ENCODE assay signal across 9 mouse cellular contexts in genomic region chr11:103333719-103334398, GRCm38 (mm10). TPM values are rescaled to one million over a fixed set of nuclear protein-coding genes. Genes with fewer than 3 reads are reported as not detected.
DNase-seq lines count a peak whose midpoint lies in the region; ATAC-seq and TF ChIP-seq lines count a peak whose summit lies in the region.
"Had no signal": no experiment of that assay in that cellular context is flagged by ENCODE, and none has a peak within 500 bp of the region (broad histone marks: within the 10 kb centered on the region; RNA-seq: fewer than 3 reads in every experiment).

No protein-coding gene starts in this region.

- ATAC-seq in hindbrain, embryonic 15.5 days (ENCODE audit: low FRiP score, low read depth): no peak
- ATAC-seq in limb, embryonic 15.5 days (ENCODE audit: insufficient number of reproducible peaks, low FRiP score, low TSS enrichment, low read depth): no peak
- peak; percentile 14; the same call in 1 of the 2 replicates for ATAC-seq in neural tube, embryonic 15.5 days (ENCODE audit: low FRiP score)
- no peak for ATAC-seq in megakaryocyte progenitor cell, adult 5-6 weeks (replicated peaks; ENCODE audit: poor library complexity)

- no peaks in the 10 kb centered on the region; the same call in 1 of the 2 replicates for H3K4me1 ChIP-seq in heart, adult 2 months (ENCODE audit: control insufficient read depth, insufficient read depth, low read length)
- H3K4me1 ChIP-seq in forebrain, embryonic 10.5 days: peaks cover 22% of the 10 kb centered on the region
- H3K4me1 ChIP-seq in hindbrain, embryonic 15.5 days (replicated peaks): peaks cover 17% of the 10 kb centered on the region; the same call in 1 of the 2 replicates
- peaks cover 42% of the 10 kb centered on the region for H3K4me1 ChIP-seq in limb, embryonic 15.5 days
- H3K4me1 ChIP-seq in neural tube, embryonic 15.5 days: peaks cover 23% of the 10 kb centered on the region

- H3K36me3 ChIP-seq in heart, adult 2 months (ENCODE audit: control insufficient read depth, insufficient read depth, low read length): no peaks in the 10 kb centered on the region
- no peaks in the 10 kb centered on the region for H3K36me3 ChIP-seq in forebrain, embryonic 10.5 days (replicated peaks)
- H3K36me3 ChIP-seq in hindbrain, embryonic 15.5 days: no peaks in the 10 kb centered on the region
- H3K36me3 ChIP-seq in limb, embryonic 15.5 days: no peaks in the 10 kb centered on the region
- H3K36me3 ChIP-seq in neural tube, embryonic 15.5 days: no peaks in the 10 kb centered on the region

- H3K27ac ChIP-seq in heart, adult 2 months: no peak overlapping the region
- H3K27ac ChIP-seq in forebrain, embryonic 10.5 days: no peak overlapping the region
- H3K27ac ChIP-seq in hindbrain, embryonic 15.5 days (replicated peaks): no peak overlapping the region
- H3K27ac ChIP-seq in limb, embryonic 15.5 days: peak overlapping the region; percentile 38; the same call in 1 of the 2 replicates
- no peak overlapping the region for H3K27ac ChIP-seq in neural tube, embryonic 15.5 days (replicated peaks)

- peak overlapping the region; percentile 56 for H3K4me2 ChIP-seq in hindbrain, embryonic 15.5 days
- peak overlapping the region; percentile 47 for H3K4me2 ChIP-seq in limb, embryonic 15.5 days
- peak overlapping the region; percentile 59 for H3K4me2 ChIP-seq in neural tube, embryonic 15.5 days

- DNase-seq in heart, adult 2 months: peak; percentile 33 to 52
- no peak for DNase-seq in heart, postnatal 25 days (ENCODE audit: low spot score)
- DNase-seq in brain, adult 2 months (ENCODE audit: low read depth, low spot score): peak; percentile 88
- DNase-seq in forebrain, embryonic 10.5 days (ENCODE audit: extremely low spot score, low spot score): peak; percentile 61

- no peak for TF ChIP-seq POLR2A in heart, adult 2 months (IDR thresholded peaks at IDR 0.05; ENCODE audit: insufficient read depth, low read depth, low read length)

- no peak for TF ChIP-seq EP300 in heart, adult 2 months (IDR thresholded peaks at IDR 0.05; ENCODE audit: insufficient read depth, low read depth, low read length)

- H3K9me3 ChIP-seq in forebrain, embryonic 10.5 days: no peaks in the 10 kb centered on the region
- H3K9me3 ChIP-seq in hindbrain, embryonic 15.5 days: no peaks in the 10 kb centered on the region
- no peaks in the 10 kb centered on the region for H3K9me3 ChIP-seq in limb, embryonic 15.5 days
- no peaks in the 10 kb centered on the region for H3K9me3 ChIP-seq in neural tube, embryonic 15.5 days (replicated peaks)
- H3K9me3 ChIP-seq: G1E had no signal

- 51% methylated on average over 40 of the region's 40 CpGs for WGBS in heart, adult 2 months
- 14% methylated on average over 40 of the region's 40 CpGs for WGBS in forebrain, embryonic 10.5 days
- WGBS in hindbrain, embryonic 15.5 days: 13% methylated on average over 40 of the region's 40 CpGs
- 15% methylated on average over 40 of the region's 40 CpGs for WGBS in limb, embryonic 15.5 days
- WGBS in neural tube, embryonic 15.5 days: 14% methylated on average over 40 of the region's 40 CpGs

- H3K79me2 ChIP-seq in heart, adult 2 months (replicated peaks; ENCODE audit: control insufficient read depth, insufficient read depth, low read length): no peaks in the 10 kb centered on the region

- peak; percentile 70 for TF ChIP-seq CTCF in heart, adult 2 months (IDR thresholded peaks at IDR 0.05)

- intact Hi-C loops in heart, adult 2 months (cut with DNase I): loop anchor here (1.0 to 2.0 kb wide), 2 partner anchors 67 to 222 kb away; no protein-coding TSS in a partner anchor
- intact Hi-C loops in heart, postnatal 25 days (cut with DNase I): loop anchor here (1.0 to 2.0 kb wide), 3 partner anchors 25 to 221 kb away; no protein-coding TSS in a partner anchor

- no peak overlapping the region for H3K9ac ChIP-seq in heart, adult 2 months (ENCODE audit: low read depth, low read length)
- peak overlapping the region; percentile 6; the same call in 1 of the 2 replicates for H3K9ac ChIP-seq in hindbrain, embryonic 15.5 days
- H3K9ac ChIP-seq in limb, embryonic 15.5 days: no peak overlapping the region
- H3K9ac ChIP-seq in neural tube, embryonic 15.5 days (replicated peaks): no peak overlapping the region

- no peaks in the 10 kb centered on the region for H3K27me3 ChIP-seq in heart, adult 2 months (ENCODE audit: control insufficient read depth, insufficient read depth, low read length)
- peaks cover 53% of the 10 kb centered on the region for H3K27me3 ChIP-seq in forebrain, embryonic 10.5 days (ENCODE audit: poor library complexity, severe bottlenecking)
- peaks cover 11% of the 10 kb centered on the region; the same call in 1 of the 2 replicates for H3K27me3 ChIP-seq in hindbrain, embryonic 15.5 days
- peaks cover 38% of the 10 kb centered on the region for H3K27me3 ChIP-seq in limb, embryonic 15.5 days
- H3K27me3 ChIP-seq in neural tube, embryonic 15.5 days (replicated peaks): peaks cover 25% of the 10 kb centered on the region

- no peak overlapping the region for H3K4me3 ChIP-seq in heart, adult 2 months
- H3K4me3 ChIP-seq in forebrain, embryonic 10.5 days: peak overlapping the region; percentile 43
- peak overlapping the region; percentile 20 for H3K4me3 ChIP-seq in hindbrain, embryonic 15.5 days
- H3K4me3 ChIP-seq in limb, embryonic 15.5 days: peak overlapping the region; percentile 29
- peak overlapping the region; percentile 31 for H3K4me3 ChIP-seq in neural tube, embryonic 15.5 days (replicated peaks)

RNA-seq across cellular contexts. Expression of gene Arhgap27, which starts 29.6 kb away (rescaled TPM):
- total RNA-seq in heart, adult 2 months (2021): 10 to 100 TPM; 14.1 to 22.9 TPM
- 15.0 and 18.5 TPM in 2 replicates for polyA plus RNA-seq in heart, adult 2 months (2012; rRNA removed)
- 10 to 100 TPM; 13.9 to 17.8 TPM for total RNA-seq in heart, postnatal 25 days (2021)
- 3.7 and 3.8 TPM in 2 replicates for polyA plus RNA-seq in forebrain, embryonic 10.5 days (2016; fragmentation: Nextera tagmentation; extraction: Ambion mirVana)
- polyA plus RNA-seq in hindbrain, embryonic 15.5 days (2015; fragmentation: Nextera tagmentation; extraction: Ambion mirVana): 4.6 and 4.9 TPM in 2 replicates
- 11.7 and 14.0 TPM in 2 replicates for polyA plus RNA-seq in limb, embryonic 15.5 days (2015; fragmentation: Nextera tagmentation; extraction: Ambion mirVana)
- 6.3 and 8.3 TPM in 2 replicates for polyA plus RNA-seq in neural tube, embryonic 15.5 days (2015; fragmentation: Nextera tagmentation; extraction: Ambion mirVana)
- total RNA-seq in megakaryocyte progenitor cell, adult 5-6 weeks (2015): 10.8 and 14.2 TPM in 2 replicates
- total RNA-seq in megakaryocyte progenitor cell, adult 5-6 weeks (2017): 11.2 and 11.5 TPM in 2 replicates
